Mouse (Mus musculus) gastrocnemius, postnatal 10 days (tissue): Measurements from ENCODE around the gene Cdc37. TPM values are rescaled to one million over a fixed set of nuclear protein-coding genes. Genes with fewer than 3 reads are reported as not detected.

Source experiments
- DNase-seq: peaks from one replicate; pipeline ENCODE4 v3.0.0; 2021; ENCODE audit warnings: mixed read lengths
- total RNA-seq, 2 experiments: library from RNA; stranded (reverse); gene quantifications; 2 replicates each; pipeline ENCODE4 v1.2.3; 2021

Cdc37 gene
- total RNA-seq, 2 experiments from 2014 or later = 138 to 151 TPM

GRCm38 (mm10) chr9:21097793-21098192 is 52.0 kb downstream of the Cdc37 start:
- DNase-seq = no peak

- DNase-seq = no peak
Observed at GRCm38 (mm10) chr9:21095958-21096357, 53.8 kb downstream of the Cdc37 start.

- DNase-seq = no peak
Observed at GRCm38 (mm10) chr9:21093423-21093822, 56.4 kb downstream of the Cdc37 start.

GRCm38 (mm10) chr9:21091707-21092320 is 58.0 kb downstream of the Cdc37 start, which contains the start of the genes Gm38431 and Raver1:
Gene Gm38431 (minus strand): TSS chr9:21091997.
Gene Raver1 (minus strand): TSS chr9:21092008.
- DNase-seq = peak; percentile 94

- DNase-seq = no peak
Observed at GRCm38 (mm10) chr9:21090972-21091706, 58.6 kb downstream of the Cdc37 start.

- no peak for DNase-seq
Observed at GRCm38 (mm10) chr9:21090537-21090936, 59.2 kb downstream of the Cdc37 start.

GRCm38 (mm10) chr9:21083324-21083723 is 66.5 kb downstream of the Cdc37 start:
- no peak for DNase-seq

Other genes starting within 250 kb of the Cdc37 start
- 10 to 100 TPM; 18.4 to 25.7 TPM for gene Dnmt1, start 190.1 kb downstream of the Cdc37 start, total RNA-seq
- 10 to 100 TPM in 1 of 2 experiments, 1 to 10 TPM in 1; 8.9 to 11.1 TPM for gene S1pr2, start 173.2 kb downstream of the Cdc37 start, total RNA-seq
- gene Mrpl4, start 147.2 kb downstream of the Cdc37 start, total RNA-seq = 10 to 100 TPM; 48.4 to 49.1 TPM
- gene Icam1, start 134.0 kb downstream of the Cdc37 start, total RNA-seq = 1 to 10 TPM; 3.8 to 5.6 TPM
- gene Icam4, start 120.6 kb downstream of the Cdc37 start, total RNA-seq = under 1 TPM in 1 of 2 experiments, not detected in 1; 0.70 TPM
- under 1 TPM; 0.14 to 0.25 TPM for gene Icam5, start 117.9 kb downstream of the Cdc37 start, total RNA-seq
- gene Zglp1, start 82.9 kb downstream of the Cdc37 start, total RNA-seq = not detected
- gene Gm49373, start 76.9 kb downstream of the Cdc37 start, total RNA-seq = under 1 TPM; 0.14 to 0.32 TPM
- 10 to 100 TPM; 24.2 to 24.9 TPM for gene Fdx1l, start 76.4 kb downstream of the Cdc37 start, total RNA-seq
- 1 to 10 TPM in 1 of 2 experiments, under 1 TPM in 1; 0.61 to 1.2 TPM for gene Gm38431, start 58.0 kb downstream of the Cdc37 start, total RNA-seq
- gene Raver1, start 58.0 kb downstream of the Cdc37 start, total RNA-seq = 10 to 100 TPM; 22.1 to 25.6 TPM
- 1 to 10 TPM; 5.1 to 7.6 TPM for gene Tyk2, start 18.7 kb downstream of the Cdc37 start, total RNA-seq
- 10 to 100 TPM; 22.1 to 23.2 TPM for gene Pde4a, start 15.7 kb upstream of the Cdc37 start, total RNA-seq
- 10 to 100 TPM; 59.6 to 60.9 TPM for gene Keap1, start 89.4 kb upstream of the Cdc37 start, total RNA-seq
- gene S1pr5, start 98.5 kb upstream of the Cdc37 start, total RNA-seq = under 1 TPM; 0.09 to 0.19 TPM
- gene Atg4d, start 115.3 kb upstream of the Cdc37 start, total RNA-seq = 10 to 100 TPM; 28.4 to 31.9 TPM
- gene Kri1, start 138.0 kb upstream of the Cdc37 start, total RNA-seq = 10 to 100 TPM; 10.8 to 14.5 TPM
- gene Cdkn2d, start 141.4 kb upstream of the Cdc37 start, total RNA-seq = 10 to 100 TPM; 14.2 to 16.1 TPM
- gene Ap1m2, start 162.4 kb upstream of the Cdc37 start, total RNA-seq = not detected
- 100 to 1,000 TPM; 131 to 140 TPM for gene Slc44a2, start 170.7 kb upstream of the Cdc37 start, total RNA-seq
- gene Ilf3, start 217.9 kb upstream of the Cdc37 start, total RNA-seq = 10 to 100 TPM; 34.9 to 49.0 TPM